Mouse (Mus musculus): ENCODE measurements around the gene Sgk2. TPM values are rescaled to one million over a fixed set of nuclear protein-coding genes. Genes with fewer than 3 reads are reported as not detected.

Sgk2 gene
- polyA plus RNA-seq, 1 experiment from 2014 or later = not detected

DNA sequence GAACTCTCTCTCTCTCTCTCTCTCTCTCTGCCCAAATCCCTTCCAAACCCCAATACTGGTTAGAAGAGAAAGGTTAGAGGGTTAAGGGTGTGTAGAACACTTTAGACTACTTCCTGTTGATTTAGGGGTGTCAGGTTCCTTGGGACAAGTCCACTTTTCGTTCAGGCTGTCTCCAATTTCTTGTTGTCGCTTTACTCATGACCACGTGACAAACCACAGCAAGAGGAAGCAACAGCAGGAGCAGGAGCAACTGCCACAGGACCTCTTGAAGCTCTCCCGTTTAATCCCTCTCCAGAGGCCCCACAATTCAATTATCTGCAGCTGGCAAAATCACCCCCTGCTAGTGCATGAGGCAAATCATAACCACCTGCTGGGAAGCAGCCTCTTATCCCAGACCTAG lies 45.5 kb downstream of the Sgk2 start:
- Histone ChIP-seq H3K9me3 (ENCODE audit: control insufficient read depth, low read depth, low read length) (no peaks in the 10 kb centered on the region), H3K27me3 (ENCODE audit: control insufficient read depth, insufficient read depth, low read length) (no peaks in the 10 kb centered on the region), H3K4me3 (ENCODE audit: low read depth, low read length) (no peak overlapping the region), H3K36me3 (ENCODE audit: control insufficient read depth, insufficient read depth, low read length) (peaks cover 64% of the 10 kb centered on the region), H3K4me2 (replicated peaks; ENCODE audit: low read depth, low read length) (no peak overlapping the region), H3K9ac (replicated peaks; ENCODE audit: low read depth, low read length) (no peak overlapping the region), H3K27ac (ENCODE audit: low read length) (no peak overlapping the region), H3K4me1 (ENCODE audit: control insufficient read depth, insufficient read depth, low read length) (no peaks in the 10 kb centered on the region)
- ATAC-seq (ENCODE audit: insufficient number of reproducible peaks, insufficient read depth, low FRiP score, low read depth) = no peak
- 57% methylated on average over 4 of the region's 4 CpGs for whole genome bisulfite sequencing

- Histone ChIP-seq H3K9ac (replicated peaks; ENCODE audit: low read depth, low read length) (no peak overlapping the region), H3K4me3 (ENCODE audit: low read depth, low read length) (no peak overlapping the region), H3K36me3 (ENCODE audit: control insufficient read depth, insufficient read depth, low read length) (peaks cover 55% of the 10 kb centered on the region), H3K27me3 (ENCODE audit: control insufficient read depth, insufficient read depth, low read length) (no peaks in the 10 kb centered on the region), H3K4me2 (replicated peaks; ENCODE audit: low read depth, low read length) (no peak overlapping the region), H3K9me3 (ENCODE audit: control insufficient read depth, low read depth, low read length) (no peaks in the 10 kb centered on the region), H3K27ac (ENCODE audit: low read length) (no peak overlapping the region), H3K4me1 (ENCODE audit: control insufficient read depth, insufficient read depth, low read length) (no peaks in the 10 kb centered on the region)
- no peak for ATAC-seq (ENCODE audit: insufficient number of reproducible peaks, insufficient read depth, low FRiP score, low read depth)
- 87% methylated on average over 7 of the region's 7 CpGs for WGBS
Measured at GRCm38 (mm10) chr2:163039940-163040339, 52.8 kb downstream of the Sgk2 start.

- Histone ChIP-seq H3K9me3 (ENCODE audit: control insufficient read depth, low read depth, low read length) (no peaks in the 10 kb centered on the region), H3K27ac (ENCODE audit: low read length) (no peak overlapping the region), H3K4me3 (ENCODE audit: low read depth, low read length) (peak overlapping the region; percentile 1; the same call in 1 of the 2 replicates), H3K4me2 (replicated peaks; ENCODE audit: low read depth, low read length) (peak overlapping the region; percentile 11; the same call in 1 of the 2 replicates), H3K9ac (replicated peaks; ENCODE audit: low read depth, low read length) (no peak overlapping the region), H3K36me3 (ENCODE audit: control insufficient read depth, insufficient read depth, low read length) (peaks cover 29% of the 10 kb centered on the region), H3K4me1 (ENCODE audit: control insufficient read depth, insufficient read depth, low read length) (no peaks in the 10 kb centered on the region), H3K27me3 (ENCODE audit: control insufficient read depth, insufficient read depth, low read length) (no peaks in the 10 kb centered on the region)
- 3% methylated on average over 10 of the region's 10 CpGs for WGBS
- ATAC-seq (ENCODE audit: insufficient number of reproducible peaks, insufficient read depth, low FRiP score, low read depth) = peak; percentile 58; the same call in 1 of the 2 replicates
Measured at GRCm38 (mm10) chr2:163048125-163048524, 61.0 kb downstream of the Sgk2 start.

DNA sequence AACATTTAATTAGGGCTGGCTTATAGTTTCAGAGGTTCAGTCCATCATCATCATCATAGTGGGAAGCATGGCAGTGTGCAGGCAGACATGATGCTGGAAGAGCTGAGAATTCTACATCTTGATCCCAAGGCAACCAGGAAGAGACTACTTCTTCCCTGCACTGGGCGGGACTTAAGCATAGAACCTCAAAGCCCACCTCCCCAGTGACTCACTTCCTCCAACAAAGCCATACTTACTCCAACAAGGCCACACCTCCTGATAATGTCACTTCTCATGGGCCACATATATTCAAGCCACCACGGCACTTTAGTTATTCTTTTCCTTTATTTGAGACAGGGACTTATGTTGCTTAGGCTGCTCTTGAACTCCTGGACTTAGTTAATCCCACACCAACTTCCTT lies 62.0 kb downstream of the Sgk2 start:
- H3K4me1 ChIP-seq (ENCODE audit: control insufficient read depth, insufficient read depth, low read length) = no peaks in the 10 kb centered on the region
- H3K27me3 ChIP-seq (ENCODE audit: control insufficient read depth, insufficient read depth, low read length) = no peaks in the 10 kb centered on the region
- no peak overlapping the region for H3K4me3 ChIP-seq (ENCODE audit: low read depth, low read length)
- H3K36me3 ChIP-seq (ENCODE audit: control insufficient read depth, insufficient read depth, low read length) = peaks cover 25% of the 10 kb centered on the region
- 89% methylated on average over 2 of the region's 2 CpGs for WGBS
- no peaks in the 10 kb centered on the region for H3K9me3 ChIP-seq (ENCODE audit: control insufficient read depth, low read depth, low read length)
- H3K9ac ChIP-seq (replicated peaks; ENCODE audit: low read depth, low read length) = no peak overlapping the region
- no peak overlapping the region for H3K4me2 ChIP-seq (replicated peaks; ENCODE audit: low read depth, low read length)
- ATAC-seq (ENCODE audit: insufficient number of reproducible peaks, insufficient read depth, low FRiP score, low read depth) = no peak
- H3K27ac ChIP-seq (ENCODE audit: low read length) = no peak overlapping the region

- no peak overlapping the region for H3K4me2 ChIP-seq (replicated peaks; ENCODE audit: low read depth, low read length)
- H3K36me3 ChIP-seq (ENCODE audit: control insufficient read depth, insufficient read depth, low read length) = peaks cover 6% of the 10 kb centered on the region; the same call in 1 of the 2 replicates
- H3K9ac ChIP-seq (replicated peaks; ENCODE audit: low read depth, low read length) = no peak overlapping the region
- H3K4me1 ChIP-seq (ENCODE audit: control insufficient read depth, insufficient read depth, low read length) = peaks cover 11% of the 10 kb centered on the region
- no peak overlapping the region for H3K4me3 ChIP-seq (ENCODE audit: low read depth, low read length)
- ATAC-seq (ENCODE audit: insufficient number of reproducible peaks, insufficient read depth, low FRiP score, low read depth) = no peak
- H3K27me3 ChIP-seq (ENCODE audit: control insufficient read depth, insufficient read depth, low read length) = no peaks in the 10 kb centered on the region
- H3K27ac ChIP-seq (ENCODE audit: low read length) = no peak overlapping the region
- no peaks in the 10 kb centered on the region for H3K9me3 ChIP-seq (ENCODE audit: control insufficient read depth, low read depth, low read length)
- WGBS = 68% methylated on average over 1 of the region's 1 CpGs
Measured at GRCm38 (mm10) chr2:163051691-163052090, 64.6 kb downstream of the Sgk2 start.

DNA sequence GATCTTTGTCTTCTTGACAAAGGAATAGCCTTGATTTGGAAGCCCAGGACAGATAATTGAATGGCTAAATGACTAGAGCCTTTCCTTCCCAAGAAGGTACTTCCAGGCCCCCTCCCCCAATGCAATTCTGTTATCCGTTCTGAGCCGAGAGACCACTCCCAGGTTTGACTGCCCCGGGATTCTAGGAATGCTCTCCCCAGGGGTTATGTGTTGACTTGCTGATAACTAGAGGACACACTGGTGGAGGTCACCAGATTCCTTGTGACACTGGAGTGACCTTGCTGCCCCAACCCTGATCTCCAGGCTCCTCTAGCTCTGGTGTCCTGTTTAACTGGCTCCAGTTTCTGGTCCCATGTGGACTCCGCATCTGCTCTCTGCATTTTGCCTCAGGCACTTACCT lies 65.0 kb downstream of the Sgk2 start:
- H3K4me1 ChIP-seq (ENCODE audit: control insufficient read depth, insufficient read depth, low read length) = peaks cover 11% of the 10 kb centered on the region
- H3K27ac ChIP-seq (ENCODE audit: low read length) = no peak overlapping the region
- no peak overlapping the region for H3K4me3 ChIP-seq (ENCODE audit: low read depth, low read length)
- no peak for ATAC-seq (ENCODE audit: insufficient number of reproducible peaks, insufficient read depth, low FRiP score, low read depth)
- H3K27me3 ChIP-seq (ENCODE audit: control insufficient read depth, insufficient read depth, low read length) = no peaks in the 10 kb centered on the region
- WGBS = 34% methylated on average over 4 of the region's 4 CpGs
- H3K9ac ChIP-seq (replicated peaks; ENCODE audit: low read depth, low read length) = no peak overlapping the region
- H3K9me3 ChIP-seq (ENCODE audit: control insufficient read depth, low read depth, low read length) = no peaks in the 10 kb centered on the region
- peaks cover 2% of the 10 kb centered on the region; the same call in 1 of the 2 replicates for H3K36me3 ChIP-seq (ENCODE audit: control insufficient read depth, insufficient read depth, low read length)
- H3K4me2 ChIP-seq (replicated peaks; ENCODE audit: low read depth, low read length) = no peak overlapping the region

GRCm38 (mm10) chr2:163052826-163053225 lies 65.7 kb downstream of the Sgk2 start:
- Histone ChIP-seq H3K27me3 (ENCODE audit: control insufficient read depth, insufficient read depth, low read length) (no peaks in the 10 kb centered on the region), H3K4me2 (replicated peaks; ENCODE audit: low read depth, low read length) (no peak overlapping the region), H3K4me3 (ENCODE audit: low read depth, low read length) (no peak overlapping the region), H3K9me3 (ENCODE audit: control insufficient read depth, low read depth, low read length) (no peaks in the 10 kb centered on the region), H3K27ac (ENCODE audit: low read length) (no peak overlapping the region), H3K36me3 (ENCODE audit: control insufficient read depth, insufficient read depth, low read length) (no peaks in the 10 kb centered on the region), H3K4me1 (ENCODE audit: control insufficient read depth, insufficient read depth, low read length) (peaks cover 11% of the 10 kb centered on the region), H3K9ac (replicated peaks; ENCODE audit: low read depth, low read length) (no peak overlapping the region)
- WGBS = 76% methylated on average over 4 of the region's 4 CpGs
- no peak for ATAC-seq (ENCODE audit: insufficient number of reproducible peaks, insufficient read depth, low FRiP score, low read depth)

- Histone ChIP-seq H3K9me3 (ENCODE audit: control insufficient read depth, low read depth, low read length) (no peaks in the 10 kb centered on the region), H3K27me3 (ENCODE audit: control insufficient read depth, insufficient read depth, low read length) (no peaks in the 10 kb centered on the region), H3K27ac (ENCODE audit: low read length) (no peak within 1 kb of the TSS), H3K4me1 (ENCODE audit: control insufficient read depth, insufficient read depth, low read length) (peaks cover 11% of the 10 kb centered on the region), H3K4me2 (replicated peaks; ENCODE audit: low read depth, low read length) (peak within 1 kb of the TSS; percentile 97), H3K4me3 (ENCODE audit: low read depth, low read length) (peak within 1 kb of the TSS; percentile 66), H3K36me3 (ENCODE audit: control insufficient read depth, insufficient read depth, low read length) (no peaks in the 10 kb centered on the region), H3K9ac (replicated peaks; ENCODE audit: low read depth, low read length) (peak within 1 kb of the TSS; percentile 57)
- WGBS = under 1% methylated on average over 48 of the region's 48 CpGs
- ATAC-seq (ENCODE audit: insufficient number of reproducible peaks, insufficient read depth, low FRiP score, low read depth) = peak; percentile 99
Measured at GRCm38 (mm10) chr2:163054335-163054840, 67.3 kb downstream of the Sgk2 start, which contains the start of gene Mybl2. TSS of gene Mybl2 (plus strand) at chr2:163054687.

All from stomach, embryonic 14.5 days (tissue).